Mouse (Mus musculus): Measurements from ENCODE around the gene H2-M10.6. TPM values are rescaled to one million over a fixed set of nuclear protein-coding genes. Genes with fewer than 3 reads are reported as not detected.
"Not testable (repeated sequence)": the region's sequence is repeated elsewhere in the genome, so short reads cannot be mapped to it uniquely, and the experiment has no call there.

Gene H2-M10.6
- total RNA-seq, 2 experiments from 2014 or later, result not detected

GRCm38 (mm10) chr17:36826002-36826401 lies 14.0 kb downstream of the H2-M10.6 start:
- H3K4me3 ChIP-seq; H3K27ac ChIP-seq; intact Hi-C loops (cut with DNase I): not testable (repeated sequence)
- peak; percentile 81 to 86 for DNase-seq (ENCODE audit: extremely low spot score in 1 of 2, low spot score in 2 of 2)
- peak; percentile 82 for TF ChIP-seq CTCF (IDR thresholded peaks at IDR 0.05)

DNA sequence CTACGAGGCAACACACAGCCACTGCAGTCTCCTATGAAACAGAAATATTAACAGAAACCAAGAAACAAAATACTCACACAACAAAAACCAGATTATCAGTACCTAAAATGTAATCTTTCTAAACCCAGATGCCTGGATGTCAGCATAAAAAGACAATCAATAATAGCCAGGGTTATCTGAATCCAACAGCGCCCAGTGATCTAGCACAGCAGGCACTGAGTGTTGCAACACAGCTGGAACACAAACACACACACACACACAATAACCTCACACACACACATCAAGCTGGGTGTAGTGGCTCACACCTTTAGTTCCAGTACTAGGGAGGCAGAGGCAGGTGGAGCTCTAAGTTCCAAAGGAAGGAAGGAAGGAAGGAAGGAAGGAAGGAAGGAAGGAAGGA lies 16.5 kb downstream of the H2-M10.6 start:
- intact Hi-C loops (cut with DNase I), result no loop called here
- H3K27ac ChIP-seq, result no peak overlapping the region
- TF ChIP-seq CTCF (IDR thresholded peaks at IDR 0.05), result no peak
- DNase-seq (ENCODE audit: extremely low spot score in 1 of 2, low spot score in 2 of 2), result no peak
- no peak overlapping the region for H3K4me3 ChIP-seq

DNA sequence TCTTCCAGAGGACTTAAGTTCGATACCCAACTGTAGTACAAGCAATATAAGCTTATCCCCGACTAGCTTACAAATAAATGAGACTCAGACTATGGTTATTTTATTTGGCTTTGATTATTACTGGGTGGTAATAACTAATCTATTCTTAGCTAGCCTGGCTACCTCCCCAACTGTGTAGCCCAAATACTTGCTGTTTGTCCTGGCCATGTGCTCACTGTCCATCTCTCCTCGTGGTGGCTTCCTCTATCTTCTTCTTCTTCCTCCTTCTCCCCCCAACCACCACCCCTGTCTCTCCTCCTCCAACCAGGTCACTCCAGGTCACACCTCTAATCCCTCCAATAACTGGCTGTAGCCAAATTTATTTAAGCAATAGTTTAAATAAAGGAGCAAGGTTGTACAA lies 18.5 kb downstream of the H2-M10.6 start:
- TF ChIP-seq CTCF (IDR thresholded peaks at IDR 0.05), result no peak
- intact Hi-C loops (cut with DNase I), result no loop called here
- DNase-seq (ENCODE audit: extremely low spot score in 1 of 2, low spot score in 2 of 2), result no peak
- H3K4me3 ChIP-seq, result no peak overlapping the region
- H3K27ac ChIP-seq, result no peak overlapping the region

GRCm38 (mm10) chr17:36832694-36833093 lies 20.7 kb downstream of the H2-M10.6 start:
- DNase-seq (ENCODE audit: extremely low spot score in 1 of 2, low spot score in 2 of 2), result no peak

DNA sequence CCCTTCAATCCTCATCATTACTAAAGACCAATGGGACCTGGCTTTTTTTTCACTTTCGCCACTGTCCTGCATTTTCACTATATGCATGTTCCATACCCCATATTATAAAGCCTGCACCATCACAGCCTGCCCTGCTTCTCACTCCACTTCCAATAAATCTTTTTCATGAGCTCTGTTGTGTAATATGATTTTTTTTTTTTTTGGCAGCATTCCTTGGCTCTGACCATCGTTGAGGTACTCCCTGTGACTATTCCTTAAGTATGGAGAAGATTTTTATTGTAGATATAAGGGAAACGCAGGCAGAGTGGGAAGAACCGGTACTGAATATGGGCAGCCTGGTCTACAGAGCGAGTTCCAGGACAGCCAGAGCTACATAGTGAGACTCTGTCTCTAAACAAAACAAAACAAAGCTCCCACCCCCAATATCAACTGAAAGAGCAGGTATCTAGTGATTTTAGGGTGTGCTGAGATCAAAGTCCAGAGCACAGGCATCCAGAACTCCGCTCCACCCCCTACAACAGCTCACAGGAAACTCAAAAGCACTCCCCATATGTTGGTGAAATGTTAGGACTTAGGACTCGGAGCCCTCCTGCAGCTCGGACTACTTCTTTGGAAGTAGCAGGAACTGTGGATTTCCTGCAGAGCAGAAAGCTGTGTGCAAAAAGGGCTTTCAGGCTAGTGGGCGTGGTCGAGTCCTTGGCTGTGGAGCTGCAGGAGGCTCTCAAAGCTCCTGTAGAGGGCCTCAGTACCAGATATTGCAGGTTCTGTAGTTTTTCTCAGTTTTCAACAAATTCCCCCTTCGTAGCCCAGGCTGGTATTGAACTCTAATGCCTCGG lies 23.8 kb downstream of the H2-M10.6 start:
- peak; percentile 51 for TF ChIP-seq CTCF (IDR thresholded peaks at IDR 0.05)
- peak overlapping the region; percentile 85 for H3K27ac ChIP-seq
- intact Hi-C loops (cut with DNase I), result loop anchor here (2.0 to 5.0 kb wide), 2 partner anchors 121 to 211 kb away; partner anchors contain the start of genes Znrd1 and Znrd1as
- DNase-seq (ENCODE audit: extremely low spot score in 1 of 2, low spot score in 2 of 2), result peak; percentile 31 to 47
- peak overlapping the region; percentile 84 for H3K4me3 ChIP-seq

More at GRCm38 (mm10) chr17:36832694-36833093, 20.7 kb downstream of the H2-M10.6 start:
- intact Hi-C loops (cut with DNase I), result no loop called here
- H3K27ac ChIP-seq, result no peak overlapping the region
- TF ChIP-seq CTCF (IDR thresholded peaks at IDR 0.05), result no peak
- no peak overlapping the region for H3K4me3 ChIP-seq

GRCm38 (mm10) chr17:36836427-36836812 lies 24.4 kb downstream of the H2-M10.6 start:
- Histone ChIP-seq H3K27ac (peak overlapping the region; percentile 85), H3K4me3 (peak overlapping the region; percentile 84)
- TF ChIP-seq CTCF (IDR thresholded peaks at IDR 0.05), result no peak
- DNase-seq (ENCODE audit: extremely low spot score in 1 of 2, low spot score in 2 of 2), result no peak
- intact Hi-C loops (cut with DNase I), result loop anchor here (2.0 to 5.0 kb wide), 2 partner anchors 121 to 210 kb away; partner anchors contain the start of genes Znrd1 and Znrd1as

GRCm38 (mm10) chr17:36836874-36837647 lies 25.1 kb downstream of the H2-M10.6 start, which contains the start of gene Trim26:
Trim26 (plus strand) TSS chr17:36837134.
- peak; percentile 96 for DNase-seq (ENCODE audit: extremely low spot score in 1 of 2, low spot score in 2 of 2)
- H3K27ac ChIP-seq, result peak within 1 kb of the TSS; percentile 88
- no peak; the same call in 1 of the 2 replicates for TF ChIP-seq CTCF (IDR thresholded peaks at IDR 0.05)
- intact Hi-C loops (cut with DNase I), result loop anchor here (2.0 to 5.0 kb wide), 2 partner anchors 120 to 210 kb away; partner anchors contain the start of genes Znrd1 and Znrd1as
- peak within 1 kb of the TSS; percentile 84 for H3K4me3 ChIP-seq

- TF ChIP-seq CTCF (IDR thresholded peaks at IDR 0.05), result no peak
- intact Hi-C loops (cut with DNase I), result loop anchor here (5.0 kb wide), 1 partner anchor 118 kb away; the partner anchor contains the start of genes Znrd1 and Znrd1as
- Histone ChIP-seq H3K27ac (no peak overlapping the region), H3K4me3 (no peak overlapping the region)
- no peak for DNase-seq (ENCODE audit: extremely low spot score in 1 of 2, low spot score in 2 of 2)
Observed at GRCm38 (mm10) chr17:36839001-36839400, 27.0 kb downstream of the H2-M10.6 start.

DNA sequence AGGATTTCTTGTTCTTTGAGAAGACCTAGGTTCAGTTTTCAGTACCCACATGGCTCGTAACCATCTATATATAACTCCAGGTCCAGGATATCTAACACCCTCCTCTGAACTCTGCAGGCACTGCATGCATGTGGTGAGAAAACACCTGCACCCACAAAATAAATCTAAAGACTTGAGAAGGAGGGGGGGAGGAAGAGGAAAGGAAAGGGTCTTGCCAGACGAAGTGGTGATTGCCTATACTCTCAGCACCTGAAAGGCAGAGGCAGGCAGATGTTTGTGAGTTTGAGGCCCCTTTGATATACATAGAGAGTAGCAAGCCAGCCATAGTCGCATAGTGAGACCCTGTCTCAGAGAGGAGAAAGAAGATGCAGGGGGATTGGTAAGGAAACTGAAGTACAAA lies 28.0 kb downstream of the H2-M10.6 start:
- intact Hi-C loops (cut with DNase I), result loop anchor here (5.0 kb wide), 1 partner anchor 117 kb away; the partner anchor contains the start of genes Znrd1 and Znrd1as
- TF ChIP-seq CTCF (IDR thresholded peaks at IDR 0.05), result no peak
- Histone ChIP-seq H3K4me3 (no peak overlapping the region), H3K27ac (no peak overlapping the region)
- DNase-seq (ENCODE audit: extremely low spot score in 1 of 2, low spot score in 2 of 2), result no peak

DNA sequence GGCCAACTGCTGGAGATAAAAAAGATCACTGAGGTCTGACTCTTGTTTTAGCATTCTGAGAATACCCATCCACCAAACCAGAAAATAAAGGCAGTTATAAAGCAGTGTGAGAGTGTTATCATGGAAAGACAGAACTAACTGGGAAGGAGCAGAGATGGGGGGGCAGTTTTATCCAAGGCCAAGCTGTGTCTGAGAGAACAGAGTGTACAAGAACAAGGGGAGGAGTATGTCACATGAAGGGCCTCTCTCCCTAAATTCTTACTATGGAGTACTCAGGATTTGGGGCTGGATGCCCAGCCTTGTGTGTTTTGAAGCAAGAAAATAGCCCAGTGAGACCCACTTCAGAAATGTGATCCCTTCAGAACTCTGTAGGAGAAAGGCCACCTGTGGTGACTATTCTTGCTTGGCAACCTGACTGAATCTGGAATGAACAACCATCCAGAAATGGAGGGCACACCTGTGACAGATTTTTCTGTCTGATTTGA lies 29.0 kb downstream of the H2-M10.6 start:
- intact Hi-C loops (cut with DNase I), result no loop called here
- TF ChIP-seq CTCF (IDR thresholded peaks at IDR 0.05), result no peak
- Histone ChIP-seq H3K4me3 (no peak overlapping the region), H3K27ac (no peak overlapping the region)
- no peak for DNase-seq (ENCODE audit: extremely low spot score in 1 of 2, low spot score in 2 of 2)

DNA sequence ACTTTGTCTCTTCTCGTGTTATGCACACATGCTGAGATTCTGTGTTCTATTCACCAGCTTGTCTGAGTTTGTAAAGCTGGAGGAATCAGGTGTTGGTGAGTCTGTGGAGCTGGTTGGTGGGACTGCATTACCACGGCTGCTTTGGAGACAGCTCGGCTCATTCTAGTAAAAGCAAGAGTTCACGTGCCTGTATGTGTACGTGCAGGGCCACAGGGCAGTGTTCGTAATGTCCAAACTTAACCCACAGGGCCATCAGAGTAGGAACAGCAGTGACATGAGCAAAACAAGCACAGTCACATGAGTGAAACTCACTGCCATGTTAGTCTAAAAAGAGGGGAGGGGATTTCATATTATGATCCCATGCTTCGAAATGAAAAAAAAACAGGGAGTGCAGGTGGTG lies 31.7 kb downstream of the H2-M10.6 start:
- Histone ChIP-seq H3K27ac (no peak overlapping the region), H3K4me3 (no peak overlapping the region)
- intact Hi-C loops (cut with DNase I), result no loop called here
- no peak for DNase-seq (ENCODE audit: extremely low spot score in 1 of 2, low spot score in 2 of 2)
- no peak for TF ChIP-seq CTCF (IDR thresholded peaks at IDR 0.05)

All from left cerebral cortex, adult 2 months (tissue).